Mouse (Mus musculus) kidney, embryonic 16.5 days (tissue): ENCODE data around the gene Vmn2r75. TPM values are rescaled to one million over a fixed set of nuclear protein-coding genes. Genes with fewer than 3 reads are reported as not detected.
"Not testable (repeated sequence)": the region's sequence is repeated elsewhere in the genome, so short reads cannot be mapped to it uniquely, and the experiment has no call there.

ENCODE experiments used
- ATAC-seq: fragments of 200-750 bp; cut with Nextera tagmentation; 2 replicates; pipeline ENCODE4 v1.8.0; 2017; ENCODE audit warnings: moderate TSS enrichment; ENCODE audit not compliant: low FRiP score, low TSS enrichment
- H3K27ac ChIP-seq: fragments of 300-500 bp; sonication (generic); 2 replicates; pipeline ENCODE4 v1.5.1; 2014; ENCODE audit warnings: low read length
- H3K27me3 ChIP-seq: fragments of 300-500 bp; sonication (generic); 2 replicates; pipeline ENCODE4 v1.6.1; 2014; ENCODE audit warnings: low read length, control low read depth, mixed read lengths; ENCODE audit not compliant: insufficient read depth
- H3K36me3 ChIP-seq: fragments of 300-500 bp; sonication (generic); 2 replicates; pipeline ENCODE4 v1.6.1; 2014; ENCODE audit warnings: low read length, control low read depth, mixed read lengths; ENCODE audit not compliant: insufficient read depth
- H3K4me1 ChIP-seq: fragments of 300-500 bp; sonication (generic); 2 replicates; pipeline ENCODE4 v1.6.1; 2014; ENCODE audit warnings: low read length, control low read depth, mixed read lengths; ENCODE audit not compliant: insufficient read depth
- H3K4me2 ChIP-seq: fragments of 300-500 bp; sonication (generic); replicated peaks from 2 replicates; pipeline ENCODE4 v1.6.1; 2014; ENCODE audit warnings: low read depth, low read length
- H3K4me3 ChIP-seq: fragments of 300-500 bp; sonication (generic); 2 replicates; pipeline ENCODE4 v1.5.1; 2014; ENCODE audit warnings: mild to moderate bottlenecking, low read length
- H3K9ac ChIP-seq: fragments of 300-500 bp; sonication (generic); replicated peaks from 2 replicates; pipeline ENCODE4 v1.6.1; 2014; ENCODE audit warnings: low read length
- H3K9me3 ChIP-seq: fragments of 300-500 bp; sonication (generic); 2 replicates; pipeline ENCODE4 v1.6.1; 2016; ENCODE audit warnings: low read length, control low read depth
- WGBS: fragments of 180-500 bp; shearing (Covaris S2); extraction: QIAGEN DNeasy Blood & Tissue Kit; methylation state at CpG from one replicate; pipeline ENCODE4 v1.1.7; 2014; 5-methylcytosine and 5-hydroxymethylcytosine counted together
- polyA plus RNA-seq: library from polyadenylated mRNA; unstranded; fragments of >200 nt; fragmentation: Nextera tagmentation; extraction: Ambion mirVana; gene quantifications from 2 replicates; pipeline ENCODE4 v1.2.1, GENCODE M21; 2015

The Vmn2r75 gene
- not detected in 2 replicates for polyA plus RNA-seq

DNA sequence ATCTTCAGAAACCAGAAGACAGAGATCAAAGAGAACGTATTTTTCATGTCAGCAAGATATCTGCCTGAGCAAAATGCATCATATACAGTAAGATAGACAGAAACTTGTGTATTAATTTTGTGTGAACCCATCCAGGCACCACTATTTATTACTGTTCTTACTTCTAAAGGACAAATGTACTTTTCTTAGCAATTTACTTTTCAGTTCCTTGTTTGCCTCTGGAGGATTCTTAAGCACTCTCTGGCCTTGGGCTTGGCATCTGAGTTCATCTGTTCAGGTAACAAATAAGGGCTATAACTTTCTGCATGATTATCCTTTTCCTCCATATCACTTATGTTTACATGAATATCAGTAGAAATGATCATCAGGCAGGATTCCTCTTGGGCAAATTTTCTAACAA lies at the start of gene Vmn2r75:
Gene Vmn2r75, minus strand, starts transcription at position 101 of the 400 bp plus-strand sequence.
- 64% methylated on average over 1 of the region's 1 CpGs for WGBS

DNA sequence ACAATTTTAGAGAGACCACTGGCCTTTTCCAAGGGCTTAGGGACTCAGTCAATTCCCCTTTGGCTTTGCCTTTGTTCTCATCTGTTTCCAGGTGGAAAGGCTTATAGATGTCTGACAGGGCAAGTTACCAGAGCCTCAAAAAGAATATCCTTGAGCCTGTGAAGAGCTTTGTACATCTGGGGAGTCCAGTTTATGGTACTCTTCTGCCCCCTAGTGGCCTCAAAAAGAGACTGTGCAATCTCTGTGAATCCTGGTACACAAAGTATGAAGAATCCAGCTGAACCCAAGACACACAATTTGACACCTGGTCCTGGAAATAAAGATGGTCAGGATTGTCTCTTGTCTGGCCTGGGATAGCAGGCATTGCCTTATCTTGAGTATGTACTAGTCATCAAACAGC lies 39.8 kb upstream of the Vmn2r75 start:
- no peak overlapping the region for H3K9ac ChIP-seq
- no peak for ATAC-seq
- H3K4me1 ChIP-seq, result no peaks in the 10 kb centered on the region
- H3K27me3 ChIP-seq, result no peaks in the 10 kb centered on the region
- no peak overlapping the region for H3K4me3 ChIP-seq
- no peak overlapping the region for H3K27ac ChIP-seq
- no peak overlapping the region for H3K4me2 ChIP-seq
- no peaks in the 10 kb centered on the region for H3K36me3 ChIP-seq
- no peaks in the 10 kb centered on the region for H3K9me3 ChIP-seq

More for the DNA sequence above, at the start of gene Vmn2r75:
- not testable (repeated sequence) for H3K36me3 ChIP-seq, ATAC-seq, H3K27ac ChIP-seq, H3K4me1 ChIP-seq, H3K27me3 ChIP-seq, H3K9me3 ChIP-seq, H3K4me2 ChIP-seq, H3K4me3 ChIP-seq, H3K9ac ChIP-seq

Other genes with a start within 250 kb of the Vmn2r75 start
- not detected in 2 replicates for gene Vmn2r74, start 210.1 kb downstream of the Vmn2r75 start, polyA plus RNA-seq
- not detected in 2 replicates for gene Vmn2r76, start 74.5 kb upstream of the Vmn2r75 start, polyA plus RNA-seq
- gene Olfr310, start 105.4 kb upstream of the Vmn2r75 start, polyA plus RNA-seq, result not detected in 2 replicates
- gene Olfr309, start 141.9 kb upstream of the Vmn2r75 start, polyA plus RNA-seq, result not detected in 2 replicates
- gene Olfr308, start 153.9 kb upstream of the Vmn2r75 start, polyA plus RNA-seq, result not detected in 2 replicates
- gene Olfr307, start 165.8 kb upstream of the Vmn2r75 start, polyA plus RNA-seq, result not detected in 2 replicates
- gene Olfr305, start 195.2 kb upstream of the Vmn2r75 start, polyA plus RNA-seq, result not detected in 2 replicates
- gene Olfr304, start 214.9 kb upstream of the Vmn2r75 start, polyA plus RNA-seq, result not detected in 2 replicates
- not detected in 2 replicates for gene Olfr303, start 226.0 kb upstream of the Vmn2r75 start, polyA plus RNA-seq
- gene Olfr301, start 232.1 kb upstream of the Vmn2r75 start, polyA plus RNA-seq, result not detected in 2 replicates